Mouse (Mus musculus) bone marrow macrophage, adult 2 months (primary cell): Measurements from ENCODE around the gene Foxr1. TPM values are rescaled to one million over a fixed set of nuclear protein-coding genes. Genes with fewer than 3 reads are reported as not detected.

Experiments
- H3K27ac ChIP-seq: 2 replicates; pipeline ENCODE4 v1.5.1; 2012; ENCODE audit warnings: low read depth, low read length; ENCODE audit not compliant: insufficient read depth
- H3K4me1 ChIP-seq: 2 replicates; pipeline ENCODE4 v1.6.1; 2012; ENCODE audit warnings: low read length; ENCODE audit not compliant: control insufficient read depth, insufficient read depth
- H3K4me3 ChIP-seq: 2 replicates; pipeline ENCODE4 v1.5.1; 2012; ENCODE audit warnings: mild to moderate bottlenecking, low read length, moderate library complexity; ENCODE audit not compliant: insufficient read depth
- CTCF ChIP-seq: IDR thresholded peaks from 2 replicates; pipeline ENCODE4 v1.5.1; 2012; ENCODE audit warnings: low read depth, mild to moderate bottlenecking, low read length, moderate library complexity
- POLR2A ChIP-seq: IDR thresholded peaks from 2 replicates; pipeline ENCODE4 v1.6.1; 2012; ENCODE audit warnings: mild to moderate bottlenecking, low read depth, low read length, borderline replicate concordance
- polyA plus RNA-seq: library from polyadenylated mRNA; stranded (reverse); fragments of >200 nt; gene quantifications from 2 replicates; pipeline ENCODE4 v1.2.4, GENCODE M21; 2012; ENCODE audit not compliant: missing spikeins, insufficient read depth, insufficient read length

The Foxr1 gene
- polyA plus RNA-seq, 1 experiment: not detected

- Histone ChIP-seq H3K4me3 (peak overlapping the region; percentile 68), H3K4me1 (peaks cover 11% of the 10 kb centered on the region), H3K27ac (peak overlapping the region; percentile 23)
- TF ChIP-seq POLR2A (no peak), CTCF (no peak)
Measured at GRCm38 (mm10) chr9:44478229-44478921, 37.4 kb upstream of the Foxr1 start.

DNA sequence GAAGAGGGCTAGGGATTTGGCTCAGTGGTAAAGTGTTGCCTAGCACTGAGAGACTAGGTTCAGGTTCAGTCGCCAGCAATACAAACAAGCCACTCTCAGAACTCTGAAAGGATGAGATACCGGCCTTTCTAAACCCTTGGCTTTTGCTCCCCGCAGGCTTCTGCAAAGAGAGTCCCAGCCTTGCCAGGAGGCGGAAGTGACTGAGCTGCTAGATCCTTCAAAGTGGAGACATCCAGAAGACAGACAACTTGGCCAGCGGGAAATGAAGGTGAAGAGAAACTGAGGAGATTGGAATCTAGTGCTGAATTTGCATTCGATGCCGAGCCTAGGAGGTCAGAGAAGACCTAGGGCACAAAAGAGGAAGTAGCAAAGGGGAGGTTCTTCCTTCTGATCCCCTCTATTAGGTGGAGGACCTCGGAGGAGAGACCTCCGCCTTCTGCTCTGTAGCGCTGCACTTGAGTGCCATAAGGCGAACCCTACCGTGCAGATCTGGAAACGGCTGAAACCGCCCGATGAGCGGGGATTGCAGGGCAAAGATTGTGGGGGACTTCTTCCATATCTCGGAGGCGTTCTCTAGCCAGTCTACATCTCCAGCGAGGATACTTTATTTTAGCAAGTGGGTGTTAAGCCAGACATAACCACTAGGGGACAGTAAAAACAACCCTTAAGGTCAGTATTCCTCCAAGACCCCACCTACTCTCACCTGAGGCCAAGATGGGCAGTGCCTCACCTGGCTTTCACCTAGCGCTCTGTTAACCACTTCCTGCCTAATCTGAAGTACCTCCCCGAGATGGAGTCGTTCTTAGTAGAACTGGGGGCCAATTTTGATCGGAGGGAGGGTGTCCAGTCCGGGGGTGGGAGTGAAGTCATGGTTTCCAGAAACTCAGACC is 36.6 kb upstream of the Foxr1 start:
- Histone ChIP-seq H3K27ac (peak overlapping the region; percentile 23; the same call in 1 of the 2 replicates), H3K4me1 (peaks cover 11% of the 10 kb centered on the region), H3K4me3 (peak overlapping the region; percentile 68)
- no peak for TF ChIP-seq POLR2A
- TF ChIP-seq CTCF: peak; percentile 81

DNA sequence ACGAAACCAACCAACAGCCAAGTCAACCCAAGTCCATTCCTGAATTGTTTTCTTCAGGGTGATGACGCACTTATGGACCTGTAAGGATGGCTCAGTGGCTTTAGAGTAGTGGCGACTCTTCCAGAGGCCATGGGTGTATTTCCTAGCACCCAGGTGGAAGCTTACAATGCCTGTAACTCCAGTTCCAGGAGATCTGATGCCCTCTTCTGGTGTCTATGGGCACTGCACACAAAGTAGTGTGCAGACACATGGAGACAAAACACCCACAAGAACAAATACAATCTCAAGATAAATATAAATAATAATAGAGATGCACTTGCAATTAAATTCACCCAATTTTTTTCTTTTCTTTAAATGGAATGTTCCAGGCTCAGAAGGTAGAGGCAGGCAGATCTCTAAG is 35.0 kb upstream of the Foxr1 start:
- Histone ChIP-seq H3K4me3 (no peak overlapping the region), H3K27ac (no peak overlapping the region), H3K4me1 (peaks cover 8% of the 10 kb centered on the region)
- TF ChIP-seq POLR2A (no peak), CTCF (0 out of 2 replicates have a peak, but pooled peaks have one; percentile 15)

- Histone ChIP-seq H3K27ac (no peak overlapping the region), H3K4me1 (peaks cover 6% of the 10 kb centered on the region), H3K4me3 (no peak overlapping the region)
- no peak for TF ChIP-seq POLR2A
- no peak for TF ChIP-seq CTCF
Measured at GRCm38 (mm10) chr9:44474327-44474726, 33.4 kb upstream of the Foxr1 start.

GRCm38 (mm10) chr9:44473184-44473583 is 32.2 kb upstream of the Foxr1 start:
- Histone ChIP-seq H3K4me3 (no peak overlapping the region), H3K4me1 (peaks cover 7% of the 10 kb centered on the region), H3K27ac (no peak overlapping the region)
- TF ChIP-seq POLR2A: no peak
- no peak for TF ChIP-seq CTCF

DNA sequence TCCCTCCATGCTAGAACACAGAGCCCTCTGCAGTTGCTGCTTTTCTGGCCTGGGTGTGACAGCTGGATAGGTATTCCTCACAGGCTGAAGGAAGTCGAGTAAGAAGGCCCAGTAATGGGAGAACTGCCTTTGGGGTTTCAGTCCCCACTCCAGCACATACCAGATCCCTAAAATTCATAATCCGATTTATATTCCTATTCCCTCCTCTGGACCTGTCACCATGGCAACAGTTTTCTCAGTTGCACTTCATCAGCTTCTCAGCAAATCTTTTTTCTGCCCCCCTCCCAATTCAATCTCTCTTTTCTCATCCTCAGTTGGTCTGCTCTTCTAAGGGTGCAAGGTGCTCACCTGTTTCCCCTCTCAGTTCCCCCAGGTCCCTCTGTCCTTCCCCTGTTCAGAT is 27.9 kb upstream of the Foxr1 start:
- TF ChIP-seq POLR2A: no peak
- no peak for TF ChIP-seq CTCF
- H3K4me1 ChIP-seq: peaks cover 9% of the 10 kb centered on the region
- no peak overlapping the region for H3K27ac ChIP-seq
- no peak overlapping the region for H3K4me3 ChIP-seq

GRCm38 (mm10) chr9:44468224-44468623 is 27.3 kb upstream of the Foxr1 start:
- no peak for TF ChIP-seq POLR2A
- TF ChIP-seq CTCF: no peak
- H3K27ac ChIP-seq: no peak overlapping the region
- no peak overlapping the region for H3K4me3 ChIP-seq
- peaks cover 9% of the 10 kb centered on the region for H3K4me1 ChIP-seq

- Histone ChIP-seq H3K4me1 (peaks cover 32% of the 10 kb centered on the region), H3K4me3 (peak overlapping the region; percentile 33), H3K27ac (peak overlapping the region; percentile 97)
- TF ChIP-seq CTCF (no peak), POLR2A (no peak)
Measured at GRCm38 (mm10) chr9:44461950-44462349, 21.0 kb upstream of the Foxr1 start.

- peaks cover 22% of the 10 kb centered on the region for H3K4me1 ChIP-seq
- TF ChIP-seq CTCF: no peak
- no peak for TF ChIP-seq POLR2A
- H3K27ac ChIP-seq: no peak overlapping the region
- no peak overlapping the region for H3K4me3 ChIP-seq
Measured at GRCm38 (mm10) chr9:44457035-44457742, 16.3 kb upstream of the Foxr1 start.
